27 mouse cellular contexts compared by ENCODE assay signal in genomic region chr13:37431707-37432106, GRCm38 (mm10).
"Had no signal": no experiment of that assay in that cellular context is flagged by ENCODE, and none has a peak within 500 bp of the region (broad histone marks: within the 10 kb centered on the region; RNA-seq: fewer than 3 reads in every experiment).

No protein-coding gene starts in this region.

- H3K4me3 ChIP-seq: gastrocnemius, adult 2 months; heart, adult 2 months; heart, embryonic 13.5 days; heart, embryonic 15.5 days; hindbrain, embryonic 13.5 days; intestine, embryonic 15.5 days; kidney, embryonic 15.5 days; layer of hippocampus, adult 2 months; limb, embryonic 13.5 days; limb, embryonic 15.5 days; liver, embryonic 12.5 days had no signal

- H3K27ac ChIP-seq: gastrocnemius, adult 2 months; heart, adult 2 months; heart, embryonic 13.5 days; heart, embryonic 15.5 days; hindbrain, embryonic 13.5 days; intestine, embryonic 15.5 days; kidney, embryonic 15.5 days; kidney, postnatal 0 days; layer of hippocampus, adult 2 months; limb, embryonic 13.5 days; limb, embryonic 15.5 days; liver, embryonic 12.5 days; liver, embryonic 14.5 days had no signal

- H3K9ac ChIP-seq: heart, embryonic 13.5 days; heart, embryonic 15.5 days; hindbrain, embryonic 13.5 days; intestine, embryonic 15.5 days; kidney, embryonic 15.5 days; limb, embryonic 13.5 days; limb, embryonic 15.5 days; liver, embryonic 12.5 days; liver, embryonic 14.5 days had no signal

- H3K36me3 ChIP-seq: heart, embryonic 13.5 days; heart, embryonic 15.5 days; hindbrain, embryonic 13.5 days; intestine, embryonic 15.5 days; kidney, embryonic 15.5 days; limb, embryonic 13.5 days; limb, embryonic 15.5 days; liver, embryonic 12.5 days had no signal

- H3K9me3 ChIP-seq: heart, embryonic 13.5 days; heart, embryonic 15.5 days; hindbrain, embryonic 13.5 days; intestine, embryonic 15.5 days; kidney, embryonic 15.5 days; limb, embryonic 13.5 days; limb, embryonic 15.5 days; liver, embryonic 12.5 days had no signal

- ATAC-seq: hindbrain, embryonic 16.5 days; inflammation-experienced regulatory T-cells, adult 6 months; intestine, embryonic 15.5 days; intestine, postnatal 0 days; liver, embryonic 12.5 days had no signal

- DNase-seq: gastrocnemius, adult 2 months; gastrocnemius, postnatal 10 days; gastrocnemius, postnatal 25 days; heart, adult 2 months; heart, postnatal 14 days; heart, postnatal 36 days; kidney, adult 2 months; kidney, adult 9 months; kidney, postnatal 25 days; kidney, postnatal 4 days; layer of hippocampus, postnatal 36 days; left cerebral cortex, postnatal 4 days had no signal

- H3K4me2 ChIP-seq: heart, embryonic 11.5 days; heart, embryonic 13.5 days; heart, embryonic 15.5 days; hindbrain, embryonic 13.5 days; intestine, embryonic 15.5 days; kidney, embryonic 15.5 days; limb, embryonic 13.5 days; limb, embryonic 15.5 days; liver, embryonic 12.5 days had no signal
